Mouse (Mus musculus) ES-Bruce4 (cell line): Measurements from ENCODE around the gene Wdr5b.

Source experiments
- CTCF ChIP-seq: IDR thresholded peaks from one replicate; pipeline ENCODE4 v1.8.1; 2011; ENCODE audit warnings: low read depth, low read length
- POLR2A ChIP-seq: IDR thresholded peaks from one replicate; pipeline ENCODE4 v1.8.1; 2011; ENCODE audit warnings: low read length; ENCODE audit not compliant: insufficient read depth

DNA sequence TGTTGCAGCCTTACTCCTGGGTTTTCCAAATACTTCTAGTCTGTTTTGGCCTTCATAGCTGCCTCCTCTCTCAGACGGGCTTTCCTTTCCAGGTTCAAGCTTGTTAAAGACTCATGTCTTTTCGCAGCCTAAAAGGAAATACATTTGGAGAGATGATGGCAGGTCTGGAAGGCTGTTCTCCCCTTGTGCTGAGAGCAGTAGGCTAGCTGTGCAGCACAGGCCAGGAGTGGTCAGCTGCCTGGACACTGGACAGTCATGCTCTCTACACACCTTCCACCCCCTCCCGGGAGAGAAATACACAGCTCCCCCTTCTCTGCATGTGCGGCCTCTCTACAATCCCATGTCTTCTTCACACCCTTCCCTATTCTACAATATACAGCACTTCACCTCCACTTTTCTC, 3.0 kb downstream of the Wdr5b start:
- TF ChIP-seq POLR2A (no peak), CTCF (no peak)
